Mouse (Mus musculus) hindbrain, embryonic 14.5 days (tissue): Measurements from ENCODE around the gene Rpp25l. TPM values are rescaled to one million over a fixed set of nuclear protein-coding genes. Genes with fewer than 3 reads are reported as not detected.

Experiments
- ATAC-seq: fragments of 200-750 bp; cut with Nextera tagmentation; 2 replicates; pipeline ENCODE4 v1.8.0; 2017; ENCODE audit warnings: moderate number of reproducible peaks, mild to moderate bottlenecking, moderate TSS enrichment, moderate library complexity; ENCODE audit not compliant: low FRiP score
- DNase-seq: peaks from one replicate; pipeline ENCODE4 v3.0.0-alpha.2; 2015; ENCODE audit warnings: low spot score
- H3K27ac ChIP-seq: fragments of 300-500 bp; sonication (generic); 2 replicates; pipeline ENCODE4 v1.5.1; 2014; ENCODE audit warnings: mild to moderate bottlenecking, moderate library complexity
- H3K27me3 ChIP-seq: fragments of 300-500 bp; sonication (generic); 2 replicates; pipeline ENCODE4 v1.6.1; 2014; ENCODE audit warnings: mild to moderate bottlenecking, low read length, mixed read lengths; ENCODE audit not compliant: control insufficient read depth, insufficient read depth
- H3K36me3 ChIP-seq: fragments of 300-500 bp; sonication (generic); replicated peaks from 2 replicates; pipeline ENCODE4 v1.6.1; 2014; ENCODE audit not compliant: control insufficient read depth, insufficient read depth
- H3K4me1 ChIP-seq: fragments of 300-500 bp; sonication (generic); replicated peaks from 2 replicates; pipeline ENCODE4 v1.6.1; 2014; ENCODE audit warnings: antibody characterized with exemption, low read length, mixed read lengths; ENCODE audit not compliant: control insufficient read depth, insufficient read depth
- H3K4me2 ChIP-seq: fragments of 300-500 bp; sonication (generic); replicated peaks from 2 replicates; pipeline ENCODE4 v1.6.1; 2014; ENCODE audit warnings: mild to moderate bottlenecking, moderate library complexity
- H3K4me3 ChIP-seq: fragments of 300-500 bp; sonication (generic); replicated peaks from 2 replicates; pipeline ENCODE4 v1.5.1; 2014; ENCODE audit warnings: mild to moderate bottlenecking, low read length
- H3K9ac ChIP-seq: fragments of 300-500 bp; sonication (generic); 2 replicates; pipeline ENCODE4 v1.6.1; 2014
- H3K9me3 ChIP-seq: fragments of 300-500 bp; sonication (generic); 2 replicates; pipeline ENCODE4 v1.6.1; 2016; ENCODE audit warnings: low read length; ENCODE audit not compliant: control insufficient read depth
- WGBS: fragments of 180-500 bp; shearing (Covaris S2); extraction: QIAGEN DNeasy Blood & Tissue Kit; methylation state at CpG from one replicate; pipeline ENCODE4 v1.1.7; 2014; 5-methylcytosine and 5-hydroxymethylcytosine counted together
- polyA plus RNA-seq: library from polyadenylated mRNA; unstranded; fragments of >200 nt; fragmentation: Nextera tagmentation; extraction: Ambion mirVana; gene quantifications from 2 replicates; pipeline ENCODE4 v1.2.1, GENCODE M21; 2014

Gene Rpp25l
- polyA plus RNA-seq, 1 experiment from 2014 or later, result 57.5 TPM

GRCm38 (mm10) chr4:41681176-41681575 is 32.2 kb downstream of the Rpp25l start:
- no peaks in the 10 kb centered on the region for H3K36me3 ChIP-seq
- H3K4me1 ChIP-seq, result peaks cover 54% of the 10 kb centered on the region
- no peak overlapping the region for H3K9ac ChIP-seq
- H3K9me3 ChIP-seq, result no peaks in the 10 kb centered on the region
- 65% methylated on average over 4 of the region's 4 CpGs for WGBS
- no peak overlapping the region for H3K4me3 ChIP-seq
- H3K4me2 ChIP-seq, result no peak overlapping the region
- H3K27ac ChIP-seq, result no peak overlapping the region
- no peaks in the 10 kb centered on the region for H3K27me3 ChIP-seq
- ATAC-seq, result no peak
- DNase-seq, result no peak

- peak; percentile 34; the same call in 1 of the 2 replicates for ATAC-seq
- no peaks in the 10 kb centered on the region for H3K9me3 ChIP-seq
- H3K4me1 ChIP-seq, result peaks cover 67% of the 10 kb centered on the region
- H3K36me3 ChIP-seq, result no peaks in the 10 kb centered on the region
- no peak overlapping the region for H3K4me3 ChIP-seq
- no peak overlapping the region for H3K27ac ChIP-seq
- no peak for DNase-seq
- 43% methylated on average over 1 of the region's 2 CpGs for WGBS
- no peaks in the 10 kb centered on the region for H3K27me3 ChIP-seq
- no peak overlapping the region for H3K4me2 ChIP-seq
- no peak overlapping the region for H3K9ac ChIP-seq
Observed at GRCm38 (mm10) chr4:41679291-41679690, 34.0 kb downstream of the Rpp25l start.

- Histone ChIP-seq H3K4me3 (no peak overlapping the region), H3K27me3 (no peaks in the 10 kb centered on the region)
- WGBS, result 76% methylated on average over 6 of the region's 6 CpGs
Observed at GRCm38 (mm10) chr4:41678863-41679262, 34.5 kb downstream of the Rpp25l start.

GRCm38 (mm10) chr4:41677006-41677629 is 36.2 kb downstream of the Rpp25l start:
- peak overlapping the region; percentile 53 for H3K27ac ChIP-seq
- H3K27me3 ChIP-seq, result no peaks in the 10 kb centered on the region
- WGBS, result 34% methylated on average over 13 of the region's 13 CpGs
- no peak overlapping the region for H3K4me3 ChIP-seq
- DNase-seq, result no peak
- ATAC-seq, result peak; percentile 51
- H3K9me3 ChIP-seq, result no peaks in the 10 kb centered on the region
- peaks cover 75% of the 10 kb centered on the region for H3K4me1 ChIP-seq
- no peak overlapping the region for H3K9ac ChIP-seq
- H3K4me2 ChIP-seq, result no peak overlapping the region; the same call in 1 of the 2 replicates
- no peaks in the 10 kb centered on the region for H3K36me3 ChIP-seq

More at GRCm38 (mm10) chr4:41678863-41679262, 34.5 kb downstream of the Rpp25l start:
- Histone ChIP-seq H3K27ac (no peak overlapping the region), H3K4me2 (no peak overlapping the region), H3K4me1 (peaks cover 67% of the 10 kb centered on the region), H3K9me3 (no peaks in the 10 kb centered on the region), H3K36me3 (no peaks in the 10 kb centered on the region), H3K9ac (no peak overlapping the region)
- DNase-seq (no peak), ATAC-seq (no peak)

GRCm38 (mm10) chr4:41676248-41677005 is 36.9 kb downstream of the Rpp25l start:
- Histone ChIP-seq H3K27me3 (no peaks in the 10 kb centered on the region), H3K4me3 (no peak overlapping the region), H3K9ac (0 out of 2 replicates have a peak overlapping the region, but pooled peaks have one; percentile 22), H3K36me3 (no peaks in the 10 kb centered on the region), H3K9me3 (no peaks in the 10 kb centered on the region), H3K4me2 (no peak overlapping the region), H3K27ac (peak overlapping the region; percentile 63), H3K4me1 (peaks cover 79% of the 10 kb centered on the region)
- ATAC-seq, result no peak
- 66% methylated on average over 17 of the region's 17 CpGs for WGBS
- DNase-seq, result no peak

- 31% methylated on average over 19 of the region's 19 CpGs for WGBS
- Histone ChIP-seq H3K4me1 (peaks cover 59% of the 10 kb centered on the region), H3K27ac (no peak overlapping the region), H3K9me3 (no peaks in the 10 kb centered on the region), H3K9ac (peak overlapping the region; percentile 42; the same call in 1 of the 2 replicates), H3K27me3 (no peaks in the 10 kb centered on the region), H3K36me3 (0 out of 2 replicates have a peak, but pooled peaks cover 6% of the 10 kb centered on the region), H3K4me2 (no peak overlapping the region), H3K4me3 (no peak overlapping the region)
- no peak for DNase-seq
- ATAC-seq, result no peak
Observed at GRCm38 (mm10) chr4:41673186-41673585, 40.1 kb downstream of the Rpp25l start.

- 0 out of 2 replicates have a peak, but pooled peaks cover 6% of the 10 kb centered on the region for H3K36me3 ChIP-seq
- 38% methylated on average over 8 of the region's 8 CpGs for WGBS
- H3K9me3 ChIP-seq, result no peaks in the 10 kb centered on the region
- H3K4me3 ChIP-seq, result no peak overlapping the region
- H3K4me1 ChIP-seq, result peaks cover 52% of the 10 kb centered on the region
- peak overlapping the region; percentile 43; the same call in 1 of the 2 replicates for H3K27ac ChIP-seq
- peak overlapping the region; percentile 3; the same call in 1 of the 2 replicates for H3K4me2 ChIP-seq
- DNase-seq (no peak), ATAC-seq (no peak)
- H3K9ac ChIP-seq, result peak overlapping the region; percentile 42; the same call in 1 of the 2 replicates
- no peaks in the 10 kb centered on the region for H3K27me3 ChIP-seq
Observed at GRCm38 (mm10) chr4:41672522-41672963, 40.8 kb downstream of the Rpp25l start.

- H3K4me2 ChIP-seq, result peak overlapping the region; percentile 3; the same call in 1 of the 2 replicates
- no peak overlapping the region for H3K4me3 ChIP-seq
- ATAC-seq, result peak; percentile 38
- H3K27me3 ChIP-seq, result no peaks in the 10 kb centered on the region
- peaks cover 47% of the 10 kb centered on the region for H3K4me1 ChIP-seq
- 8% methylated on average over 8 of the region's 8 CpGs for WGBS
- H3K9ac ChIP-seq, result peak overlapping the region; percentile 42; the same call in 1 of the 2 replicates
- 0 out of 2 replicates have a peak, but pooled peaks cover 6% of the 10 kb centered on the region for H3K36me3 ChIP-seq
- DNase-seq, result no peak
- H3K9me3 ChIP-seq, result no peaks in the 10 kb centered on the region
- no peak overlapping the region for H3K27ac ChIP-seq
Observed at GRCm38 (mm10) chr4:41671963-41672480, 41.3 kb downstream of the Rpp25l start.

- H3K9me3 ChIP-seq, result no peaks in the 10 kb centered on the region
- WGBS, result 36% methylated on average over 5 of the region's 5 CpGs
- H3K27ac ChIP-seq, result no peak overlapping the region
- no peak for DNase-seq
- peaks cover 42% of the 10 kb centered on the region for H3K4me1 ChIP-seq
- H3K4me3 ChIP-seq, result no peak overlapping the region
- H3K9ac ChIP-seq, result peak overlapping the region; percentile 31; the same call in 1 of the 2 replicates
- 0 out of 2 replicates have a peak, but pooled peaks cover 6% of the 10 kb centered on the region for H3K36me3 ChIP-seq
- ATAC-seq, result no peak
- H3K4me2 ChIP-seq, result no peak overlapping the region
- H3K27me3 ChIP-seq, result no peaks in the 10 kb centered on the region
Observed at GRCm38 (mm10) chr4:41671500-41671899, 41.8 kb downstream of the Rpp25l start.
